Mouse (Mus musculus) cerebellum, adult 2 months (tissue): ENCODE results near the gene Rlbp1.

Experiments
- CTCF ChIP-seq: fragments of 200-500 bp; IDR thresholded peaks from 2 replicates; pipeline ENCODE4 v1.5.1; 2011; ENCODE audit warnings: low read depth, mild to moderate bottlenecking, control low read depth, low read length, moderate library complexity, borderline replicate concordance; ENCODE audit not compliant: insufficient read depth
- POLR2A ChIP-seq: fragments of 200-500 bp; IDR thresholded peaks from 2 replicates; pipeline ENCODE4 v1.6.1; 2011; ENCODE audit warnings: low read length, control low read depth, borderline replicate concordance; ENCODE audit not compliant: insufficient read depth

DNA sequence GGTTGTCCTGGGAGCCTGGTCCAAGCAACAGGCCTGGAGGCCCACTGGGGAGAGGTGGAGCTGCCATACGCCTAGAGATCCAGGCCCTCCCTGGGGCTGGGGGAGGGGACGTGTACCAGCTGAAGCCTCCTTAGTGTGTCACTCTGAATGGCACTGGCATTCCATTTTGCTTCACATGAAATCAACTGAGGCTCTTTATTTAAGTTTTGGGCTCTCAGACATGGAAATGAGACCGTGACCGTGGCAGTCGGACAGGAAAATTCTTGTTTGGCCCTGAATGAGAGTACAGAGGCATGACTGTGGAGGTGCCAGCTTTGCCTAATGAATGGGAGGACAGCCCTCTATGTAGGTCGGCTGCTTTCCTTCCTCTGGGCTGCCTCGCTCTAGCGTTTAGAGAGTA is 24.6 kb downstream of the Rlbp1 start:
- TF ChIP-seq CTCF (no peak), POLR2A (no peak)
